Mouse (Mus musculus): ENCODE results near the gene Hdac4.
A peak's percentile ranks its signal among the peaks of the same experiment; 100 is the strongest.

The Hdac4 gene

DNA sequence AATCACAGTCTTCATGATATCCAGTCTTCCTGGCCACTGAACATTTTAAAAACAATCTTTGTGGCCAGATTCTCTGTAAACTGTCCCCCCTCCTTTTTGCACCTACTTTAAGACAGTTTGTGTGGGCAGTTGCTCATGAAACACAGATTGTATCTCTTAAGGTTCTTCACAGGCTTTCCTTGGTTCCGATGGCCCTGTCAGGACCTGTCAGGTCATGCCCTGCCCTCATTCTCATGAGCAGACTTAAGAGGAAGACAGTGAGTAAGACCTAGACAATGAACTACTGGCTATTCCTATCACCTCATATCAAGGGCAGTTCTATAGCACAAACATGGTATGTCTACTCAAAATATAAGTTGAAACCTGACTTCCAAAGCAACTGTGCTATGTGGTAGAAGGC lies 135.9 kb downstream of the Hdac4 start:
- no peak for DNase-seq

DNA sequence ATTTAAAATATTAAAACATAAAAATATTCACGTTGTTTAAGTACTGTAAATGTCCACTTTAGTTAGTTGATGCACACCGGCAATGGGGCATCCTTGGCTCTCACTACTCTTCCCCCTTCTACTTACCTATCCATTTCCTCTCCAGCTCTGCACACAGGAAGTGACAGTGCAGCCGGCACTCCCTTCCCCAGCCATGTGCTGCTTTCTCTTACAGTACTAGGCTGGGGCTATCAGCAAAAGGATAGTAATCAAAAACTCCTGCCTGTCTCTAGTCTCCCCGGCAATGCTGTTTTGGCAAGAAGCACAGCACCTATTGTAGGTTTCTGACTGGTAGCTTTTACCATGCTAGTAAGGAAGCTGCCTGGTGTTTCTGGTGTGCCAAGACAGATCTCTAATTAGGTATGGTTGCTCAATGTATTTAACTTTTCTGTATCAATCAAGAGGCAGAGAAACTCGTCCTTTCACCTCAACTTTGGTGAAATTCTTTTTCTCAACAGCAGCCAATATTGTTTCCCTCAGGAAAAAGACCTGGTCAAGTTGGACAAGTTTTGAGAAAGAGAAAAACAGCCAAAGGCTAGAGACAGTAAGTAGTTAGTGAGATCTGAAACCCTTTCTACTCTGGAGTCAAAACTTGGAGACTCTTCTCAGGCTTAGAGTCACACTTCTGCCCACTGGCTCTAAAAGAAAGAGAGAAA lies 136.6 kb downstream of the Hdac4 start:
- peak; percentile 44 to 55 for DNase-seq

DNA sequence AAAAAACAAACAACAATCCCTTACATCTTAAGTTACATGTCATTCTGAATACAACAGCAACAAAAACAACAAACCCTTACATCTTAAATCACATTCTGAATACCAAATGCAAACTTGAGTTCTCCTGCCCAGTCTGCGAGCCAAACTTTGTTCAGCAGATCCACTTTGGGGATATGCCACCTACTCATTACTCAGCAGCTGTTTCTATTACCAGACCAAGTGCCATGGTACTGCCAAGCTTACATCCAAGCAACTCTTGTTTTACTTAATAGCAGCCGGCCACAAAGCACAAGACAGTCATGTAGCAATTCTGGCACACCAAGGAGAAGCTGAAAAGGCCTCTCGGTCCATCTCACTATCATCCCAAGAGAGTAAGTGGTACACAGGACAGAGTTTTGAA lies 138.4 kb downstream of the Hdac4 start:
- DNase-seq: no peak

DNA sequence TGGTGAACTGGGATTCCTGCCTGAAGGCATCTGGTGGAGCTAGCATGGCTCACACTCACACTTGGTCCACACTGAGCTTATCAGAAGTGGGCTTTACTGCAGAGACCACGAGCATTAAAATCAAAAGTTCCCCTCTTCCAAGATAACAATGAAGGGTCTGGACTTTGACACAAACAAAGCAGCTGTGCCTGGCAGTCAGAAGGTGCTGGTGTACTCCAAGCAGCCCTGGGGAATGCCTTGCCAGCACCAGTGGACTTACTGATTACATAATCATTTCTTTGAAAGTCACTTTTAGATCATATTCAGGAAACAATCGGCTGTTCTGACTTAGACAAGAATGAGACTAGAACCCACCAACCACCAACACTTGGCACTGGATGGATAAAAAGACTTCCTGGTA lies 140.3 kb downstream of the Hdac4 start:
- no peak for DNase-seq

DNA sequence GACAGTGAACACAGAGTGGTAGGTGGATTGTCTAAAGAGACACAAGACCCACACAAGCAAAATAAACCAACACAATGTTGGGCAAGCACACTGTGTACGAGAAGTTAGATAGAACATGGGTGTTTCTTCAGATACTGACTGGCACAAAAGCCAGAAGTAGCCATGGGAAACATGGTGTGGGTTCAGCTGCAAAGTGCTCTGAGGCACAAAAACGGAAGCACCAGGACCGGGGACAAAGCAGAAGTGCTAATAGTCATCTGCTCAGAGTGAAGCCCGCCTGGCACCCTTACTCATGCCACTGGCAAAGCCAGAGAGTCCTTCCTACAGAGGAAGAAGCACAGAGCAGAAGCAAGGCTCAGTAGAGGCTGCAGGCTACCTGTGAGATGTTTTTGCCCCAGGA lies 143.3 kb downstream of the Hdac4 start:
- no peak for DNase-seq

DNA sequence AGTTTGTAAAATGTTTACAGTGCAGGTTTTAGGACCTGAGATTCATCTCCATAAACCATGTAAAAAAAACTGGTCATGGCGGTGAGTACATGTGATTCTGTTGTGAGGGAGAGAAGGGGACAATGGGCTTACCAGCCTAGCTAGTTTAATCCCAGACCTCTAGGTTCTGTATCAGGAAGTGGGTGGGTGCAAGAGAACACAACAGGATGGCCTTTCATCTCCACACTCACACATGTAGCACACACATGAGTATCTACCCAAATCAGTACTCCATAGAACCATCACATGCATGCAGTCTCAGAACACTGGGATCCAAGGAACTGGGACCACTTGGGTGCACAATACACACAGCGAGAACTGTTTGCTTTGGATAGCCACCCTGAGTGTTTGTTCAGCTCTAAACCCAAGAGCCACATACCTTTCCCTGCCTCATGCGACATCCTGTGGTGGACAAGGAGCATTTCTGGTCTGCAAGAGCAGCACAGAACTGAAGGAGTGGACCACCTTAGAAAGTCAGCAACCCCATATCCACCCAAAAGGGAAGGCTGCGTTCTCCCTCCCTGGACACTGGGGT lies 143.9 kb downstream of the Hdac4 start:
- peak in 1 of 2 experiments; percentile 10 for DNase-seq

DNA sequence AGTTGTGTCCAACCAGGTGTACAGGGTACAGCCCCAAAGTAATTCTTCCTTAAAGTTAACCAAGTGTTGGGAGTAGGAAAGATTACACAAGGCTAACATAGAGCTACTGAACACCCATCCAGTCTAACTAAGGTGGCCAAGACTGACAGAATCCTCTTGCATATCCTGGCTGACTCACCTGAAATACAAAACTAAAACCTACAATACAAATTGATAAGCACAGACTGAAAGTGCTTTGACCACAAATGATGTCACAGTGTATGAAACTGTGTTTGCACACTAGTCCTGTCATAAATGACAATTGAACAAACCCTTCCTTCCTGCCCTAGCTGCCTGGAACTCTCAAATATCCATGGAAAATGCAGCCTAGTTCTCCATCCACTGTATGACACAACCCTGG lies 144.5 kb downstream of the Hdac4 start:
- no peak for DNase-seq

DNA sequence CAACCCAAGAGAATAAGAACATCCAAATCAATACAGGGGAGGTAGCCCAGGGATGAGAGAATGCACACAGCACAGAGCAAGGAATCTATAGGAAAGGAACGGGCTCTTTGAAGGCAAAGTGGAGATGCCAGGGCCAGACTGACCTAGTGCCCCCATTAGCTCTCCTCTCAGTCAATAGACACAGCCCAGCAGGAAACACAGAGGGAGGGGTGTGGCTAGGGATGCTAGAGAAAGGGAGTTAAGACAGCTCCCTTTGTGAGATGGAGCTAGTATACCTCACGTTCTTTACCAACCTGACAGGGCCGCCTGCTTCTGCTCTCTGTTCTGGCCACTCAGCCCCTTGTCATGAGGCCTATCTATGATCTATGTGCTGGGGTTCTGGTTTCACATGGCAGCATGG lies 144.9 kb downstream of the Hdac4 start:
- no peak for DNase-seq

DNA sequence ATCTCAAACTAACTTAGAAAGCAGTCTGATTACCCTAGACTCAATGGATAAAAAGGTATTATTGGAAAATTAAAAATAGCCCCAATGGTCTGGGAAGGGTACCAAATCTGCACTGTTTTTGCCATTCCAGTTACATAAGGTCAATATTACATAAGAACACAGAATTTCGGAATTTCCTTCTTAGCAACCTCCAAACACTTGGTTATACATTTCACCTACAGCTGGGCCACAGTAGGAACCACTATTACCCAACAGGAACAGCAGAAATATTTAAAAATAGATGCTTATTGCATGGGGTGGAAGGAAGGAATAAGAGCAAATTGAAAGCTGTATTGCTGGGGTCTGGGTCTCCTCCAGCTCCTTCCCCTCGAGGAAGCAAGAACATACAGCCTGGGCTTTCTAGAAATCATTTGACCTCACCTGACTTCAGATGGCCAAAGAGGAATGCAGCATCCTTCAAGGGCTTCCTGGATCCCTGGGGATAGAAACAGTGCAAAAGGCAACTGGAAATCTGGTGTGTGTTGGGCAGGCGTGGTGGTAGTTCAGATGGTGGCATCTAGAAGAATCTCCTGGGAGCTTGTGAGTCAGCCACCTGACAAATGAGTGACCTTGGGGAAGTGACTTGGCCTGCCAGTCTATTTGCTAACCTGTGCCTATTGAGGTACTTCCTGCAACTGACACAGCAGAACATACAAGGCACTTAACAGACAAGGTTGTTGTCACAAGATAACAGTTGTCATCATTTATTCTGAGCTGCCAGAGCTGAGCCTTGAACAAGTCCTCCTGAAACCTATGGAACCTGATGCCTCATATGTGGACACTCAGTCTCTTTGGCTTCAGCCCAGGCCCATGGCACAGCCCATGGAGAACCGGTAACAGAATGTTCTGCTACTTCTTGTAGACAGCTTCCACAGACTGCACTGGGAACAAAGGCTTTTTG lies 146.8 kb downstream of the Hdac4 start:
- no peak for DNase-seq

DNA sequence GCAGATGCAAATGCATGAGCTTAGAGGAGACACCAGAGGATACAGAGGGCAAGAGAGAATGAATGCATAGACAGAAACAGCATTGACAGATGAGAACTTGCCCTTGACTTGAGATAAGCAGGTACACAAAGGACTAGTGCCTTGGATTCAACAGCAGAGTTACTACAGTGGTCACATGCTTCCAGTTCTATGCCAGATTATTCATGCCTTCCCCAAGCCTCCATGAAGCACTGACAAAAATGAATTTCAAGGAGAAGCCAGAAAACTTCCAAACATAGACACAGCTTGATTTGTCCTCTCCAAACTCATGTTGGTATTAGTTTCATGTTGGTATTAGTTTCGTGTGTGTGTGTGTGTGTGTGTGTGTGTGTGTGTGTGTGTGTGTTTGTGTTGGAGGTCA lies 149.8 kb downstream of the Hdac4 start:
- no peak for DNase-seq

DNA sequence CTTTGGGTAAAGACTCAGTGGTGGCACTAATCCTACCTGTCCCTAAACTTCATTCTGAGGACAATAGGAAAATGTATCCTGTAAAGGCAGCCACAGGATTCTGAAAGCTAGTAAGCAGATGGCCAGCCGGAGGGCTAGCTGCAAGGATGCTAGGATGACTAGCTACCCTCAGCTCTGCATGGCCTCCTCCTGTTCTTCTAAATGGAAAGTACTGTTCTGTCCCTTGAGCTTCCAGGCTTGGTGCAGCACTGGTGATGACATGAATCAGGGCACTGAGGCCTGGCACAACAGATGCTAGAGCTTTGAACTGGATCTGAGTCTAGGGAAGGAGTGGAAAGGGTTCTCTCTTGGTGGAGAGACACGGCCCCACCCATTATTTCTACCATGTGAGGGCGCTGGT lies 150.6 kb downstream of the Hdac4 start:
- DNase-seq: no peak

DNA sequence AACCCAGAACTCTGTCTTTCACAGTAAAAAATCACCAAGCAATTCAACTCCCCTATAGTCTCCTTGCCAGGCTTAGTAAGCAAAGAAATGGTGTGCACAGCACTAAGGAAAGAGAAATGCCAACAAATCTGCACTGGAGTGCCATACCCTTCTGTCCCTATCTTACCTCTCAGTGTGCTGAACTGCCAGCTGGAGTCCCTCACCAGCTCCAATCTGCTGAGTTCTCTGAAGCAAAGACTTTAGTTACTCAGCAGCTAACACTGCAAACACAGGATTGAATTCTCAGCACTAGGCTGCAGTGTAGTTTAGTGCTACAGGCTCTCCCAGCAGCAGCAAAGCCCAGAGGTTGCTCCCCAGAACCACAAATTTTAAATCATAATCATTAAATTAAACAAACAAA lies 151.5 kb downstream of the Hdac4 start:
- DNase-seq: no peak

DNA sequence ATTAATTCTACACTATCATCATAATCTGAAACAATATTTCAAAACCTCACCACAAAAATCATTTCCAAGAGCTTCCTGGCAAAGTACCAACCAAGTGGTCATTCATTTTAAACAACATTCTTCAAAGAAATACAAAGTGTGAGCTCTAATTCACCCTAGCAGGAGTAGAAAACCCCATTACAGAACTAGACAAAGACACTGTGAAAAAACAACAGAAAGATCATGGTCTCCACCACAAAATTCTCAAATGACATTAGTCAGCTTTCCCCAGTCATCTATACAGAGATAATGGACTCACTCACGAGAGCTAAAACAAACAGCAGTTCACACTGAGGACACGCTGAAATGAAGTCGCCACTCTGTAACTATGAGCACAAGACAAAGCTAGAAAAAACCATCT lies 153.4 kb downstream of the Hdac4 start:
- no peak for DNase-seq

DNA sequence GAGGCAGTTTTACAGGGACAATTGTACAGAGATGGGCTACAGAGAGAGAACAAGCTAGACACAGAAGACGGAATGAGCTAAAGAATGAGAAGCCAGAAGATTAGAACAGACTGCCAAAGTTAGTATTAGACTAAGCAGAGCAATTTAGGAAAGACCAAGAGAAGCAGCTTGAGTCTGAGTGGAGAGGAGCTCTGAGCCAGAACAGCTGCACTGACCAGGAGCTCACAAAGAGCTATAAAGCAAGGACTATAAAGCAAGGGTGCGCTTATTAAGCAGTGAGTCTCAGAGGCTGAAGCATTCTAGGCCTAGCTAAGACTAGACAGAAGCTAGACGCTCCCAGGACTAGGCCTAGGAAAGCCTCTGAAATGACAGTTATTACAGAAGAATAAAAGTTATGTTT lies 154.2 kb downstream of the Hdac4 start:
- DNase-seq: no peak

DNA sequence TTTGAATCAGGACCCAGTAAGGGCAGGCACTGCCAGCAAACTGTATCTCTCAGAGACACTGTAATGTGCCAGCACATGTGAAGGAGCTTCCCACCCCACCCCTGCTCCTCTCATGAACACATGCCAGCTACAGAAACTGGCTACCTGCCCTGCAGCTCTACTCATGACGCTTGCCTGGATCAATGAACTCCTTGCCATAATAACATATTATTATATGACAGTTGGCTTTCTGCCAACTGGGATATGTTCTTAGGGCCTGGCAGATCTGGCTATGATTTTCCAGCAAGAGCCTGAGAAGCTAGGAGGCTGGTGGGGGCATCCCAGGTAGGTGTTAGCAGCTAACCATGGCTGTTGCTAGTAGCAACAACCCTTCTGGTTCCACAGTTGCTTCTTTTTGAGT lies 156.8 kb downstream of the Hdac4 start:
- no peak for DNase-seq

DNA sequence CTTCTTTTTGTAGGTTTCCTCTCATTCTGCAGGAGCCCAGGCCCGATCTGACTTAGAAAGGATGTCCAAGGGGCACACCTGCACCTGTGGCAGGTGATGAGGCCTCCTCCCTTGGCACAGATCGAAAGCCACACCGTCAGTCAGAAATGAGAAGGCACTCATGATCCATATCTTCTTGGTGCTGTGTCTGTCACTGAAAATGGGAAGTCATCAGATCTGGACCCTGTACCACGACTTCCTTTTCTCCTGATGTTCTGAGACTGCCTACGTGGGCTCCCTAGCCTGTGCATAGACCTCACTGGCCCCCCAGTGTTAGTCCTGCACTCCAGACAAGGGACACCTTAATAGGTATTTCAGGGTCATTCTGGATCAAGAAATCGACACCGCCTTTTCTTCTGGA lies 158.5 kb downstream of the Hdac4 start:
- DNase-seq: no peak

DNA sequence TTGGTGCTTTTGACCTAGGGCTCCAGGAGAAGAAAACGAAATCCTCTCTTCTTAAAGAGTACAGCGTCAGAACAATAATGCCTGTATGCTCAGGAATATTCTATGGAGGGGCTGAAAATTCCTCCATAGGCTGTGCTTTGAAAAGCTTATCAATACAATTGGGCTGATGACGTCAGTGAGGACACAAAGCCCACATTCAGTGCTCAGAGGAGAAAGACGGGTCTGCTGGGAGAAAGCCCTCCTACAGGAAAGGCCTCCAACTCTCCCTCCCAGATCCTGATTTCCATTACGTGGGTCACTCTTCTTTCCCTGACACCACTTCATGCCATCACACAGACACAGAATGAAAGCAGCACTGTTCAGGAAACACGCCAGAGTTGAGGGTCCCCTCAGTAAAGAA lies 159.7 kb downstream of the Hdac4 start:
- no peak for DNase-seq

DNA sequence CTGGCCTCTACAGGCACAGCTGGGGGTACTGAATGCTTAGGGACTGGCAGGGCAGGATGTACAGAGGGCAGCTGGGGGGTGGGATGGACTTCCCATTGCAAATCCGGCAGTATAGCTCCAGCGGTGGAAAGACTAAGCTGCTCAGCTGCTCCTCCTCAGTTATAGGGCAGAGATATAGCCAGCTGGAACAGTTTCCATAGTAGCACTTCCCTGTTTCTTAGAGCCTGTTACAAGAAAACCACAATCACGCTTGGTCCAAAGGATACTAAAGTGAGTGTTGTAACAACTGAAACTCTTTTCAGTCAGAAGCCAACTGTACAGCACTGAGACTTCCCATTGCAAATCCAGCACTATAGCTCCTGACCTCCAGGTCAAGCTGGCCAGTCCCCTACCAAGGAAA lies 161.3 kb downstream of the Hdac4 start:
- no peak for DNase-seq

DNA sequence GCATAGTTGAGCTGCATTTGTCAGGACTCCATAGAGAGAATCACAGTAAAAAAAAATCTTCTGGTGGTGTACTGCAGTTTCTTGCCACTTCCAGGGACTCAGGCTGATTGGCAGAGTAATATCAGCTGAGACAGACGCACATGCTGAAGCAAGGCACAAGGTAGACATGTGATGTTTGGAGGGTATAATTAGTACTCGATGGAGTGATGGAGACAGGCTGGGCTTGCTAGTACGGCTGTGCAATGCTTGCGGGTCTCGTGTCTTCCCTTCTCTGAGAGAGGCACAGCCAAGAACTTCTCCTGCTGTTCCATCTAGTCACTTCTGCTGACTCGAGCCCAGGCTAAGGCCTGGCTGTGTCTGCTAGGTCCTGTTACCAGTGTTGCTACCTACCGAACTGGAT lies 162.0 kb downstream of the Hdac4 start:
- DNase-seq: no peak

DNA sequence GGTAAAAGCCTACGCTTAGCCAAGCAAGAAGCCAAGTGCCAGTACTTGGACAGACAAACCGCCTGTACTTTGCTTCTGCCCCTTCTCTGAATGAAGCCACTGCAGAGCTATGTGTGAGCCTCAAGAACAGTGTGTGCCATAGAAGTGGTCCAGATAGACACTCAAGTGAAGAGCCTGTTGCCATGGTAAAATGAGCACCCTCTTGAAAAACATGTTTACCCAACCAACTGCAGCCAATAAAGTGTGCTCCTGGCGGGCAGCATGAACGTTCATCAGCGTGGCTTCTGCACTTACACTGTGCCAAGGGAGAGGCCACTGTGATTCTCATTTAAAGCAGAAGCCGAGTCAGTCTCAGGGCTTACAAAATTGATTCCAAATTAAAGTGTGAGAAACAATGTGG lies 165.0 kb downstream of the Hdac4 start:
- DNase-seq: no peak

DNA sequence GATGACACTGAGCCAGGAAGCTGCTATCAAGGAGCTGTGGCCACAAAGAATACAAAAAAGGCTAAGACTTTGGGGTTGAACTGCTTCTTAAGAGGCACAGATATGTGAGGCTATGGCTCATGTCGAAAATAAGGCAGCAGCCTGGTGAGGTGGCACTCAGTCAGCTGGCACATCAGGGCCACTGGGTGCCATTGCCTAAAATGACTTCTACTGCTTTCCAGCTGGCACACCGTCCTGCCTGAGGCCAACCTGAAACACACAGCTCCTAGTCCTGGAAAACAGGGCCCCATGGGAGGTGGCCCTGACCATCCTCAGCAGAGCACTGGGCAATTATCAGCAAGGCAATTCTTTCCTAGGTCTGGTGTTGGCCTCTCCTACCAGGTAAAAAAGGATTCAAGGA lies 167.3 kb downstream of the Hdac4 start:
- DNase-seq: no peak

DNA sequence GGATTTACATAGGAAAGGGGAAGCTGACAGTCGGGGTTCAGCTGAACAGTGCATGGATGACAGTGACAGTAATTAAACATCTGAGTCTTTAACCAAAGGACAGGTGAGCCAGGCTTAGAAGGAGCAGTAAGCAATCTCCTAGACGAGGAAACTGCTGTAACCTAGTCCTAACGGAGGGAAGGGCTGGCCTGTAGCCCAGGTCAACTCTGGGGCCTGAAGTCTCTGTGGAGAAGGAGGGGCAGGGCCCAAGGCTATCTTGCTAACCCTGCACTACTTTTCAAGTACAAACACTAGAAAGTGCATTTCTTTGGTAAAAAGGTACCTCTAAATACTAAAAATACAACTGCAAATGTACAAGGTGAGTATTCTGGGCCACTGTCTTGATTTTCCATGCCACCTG lies 169.1 kb downstream of the Hdac4 start:
- DNase-seq: no peak

DNA sequence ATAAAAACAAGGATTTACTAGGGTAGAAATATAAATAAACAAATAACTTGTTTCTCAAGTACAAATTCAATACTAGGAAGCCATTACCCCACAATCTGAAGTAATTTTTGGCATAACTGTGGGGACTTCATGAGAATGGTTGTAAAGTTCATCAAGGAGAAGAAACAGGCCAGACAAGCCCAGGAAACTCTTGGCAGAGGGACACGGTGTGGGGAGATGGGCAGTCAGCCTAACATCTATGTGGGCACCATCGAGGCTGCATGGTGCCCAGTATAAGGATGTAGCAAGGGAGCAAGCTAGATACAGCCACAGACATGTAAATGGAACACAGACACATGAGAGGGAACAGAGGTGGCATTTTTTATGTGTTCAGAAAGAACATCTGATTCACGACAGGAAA lies 171.6 kb downstream of the Hdac4 start:
- no peak for DNase-seq

DNA sequence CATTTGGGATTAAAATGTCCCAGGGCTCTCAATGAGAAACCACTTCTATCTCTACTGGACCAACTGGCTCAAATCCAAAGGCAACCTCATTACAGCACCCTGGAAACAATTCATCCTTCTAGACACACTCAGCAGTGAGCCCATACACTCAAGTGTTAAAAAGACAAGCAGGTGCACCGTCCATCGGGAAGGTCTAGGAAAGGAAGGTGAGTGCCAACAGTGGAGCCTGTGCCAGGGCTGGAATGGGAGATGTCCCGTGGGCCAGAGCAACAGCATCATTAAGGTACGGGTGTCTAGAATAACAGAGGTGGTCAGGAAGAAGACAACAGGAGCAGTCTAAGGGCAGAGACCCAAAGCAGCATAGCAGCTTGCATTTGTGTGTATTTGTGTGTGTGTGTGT lies 173.5 kb downstream of the Hdac4 start:
- no peak for DNase-seq

Measured in thymus, postnatal 36 days (tissue).